Comparison of ENCODE assay signal across 8 mouse cellular contexts in genomic region chr12:54191181-54191580, GRCm38 (mm10). TPM values are rescaled to one million over a fixed set of nuclear protein-coding genes. Genes with fewer than 3 reads are reported as not detected.
A peak's percentile ranks its signal among the peaks of the same experiment; 100 is the strongest.
DNase-seq lines count a peak whose midpoint lies in the region; ATAC-seq and TF ChIP-seq lines count a peak whose summit lies in the region.

No protein-coding gene starts in this region.

- peak overlapping the region; percentile 50; the same call in 1 of the 2 replicates for H3K4me3 ChIP-seq in heart, embryonic 10.5 days
- H3K4me3 ChIP-seq in forebrain, postnatal 0 days (ENCODE audit: low read depth, low read length), result no peak overlapping the region
- peak overlapping the region; percentile 33; the same call in 1 of the 2 replicates for H3K4me3 ChIP-seq in kidney, embryonic 16.5 days (ENCODE audit: low read length)

- peak overlapping the region; percentile 92 for H3K27ac ChIP-seq in heart, embryonic 10.5 days
- no peak overlapping the region for H3K27ac ChIP-seq in forebrain, postnatal 0 days (ENCODE audit: low read depth, low read length)
- H3K27ac ChIP-seq in kidney, embryonic 16.5 days (ENCODE audit: low read length), result peak overlapping the region; percentile 89

- H3K36me3 ChIP-seq in heart, embryonic 10.5 days, result no peaks in the 10 kb centered on the region
- H3K36me3 ChIP-seq in forebrain, postnatal 0 days (ENCODE audit: insufficient read depth), result no peaks in the 10 kb centered on the region
- H3K36me3 ChIP-seq in kidney, embryonic 16.5 days (ENCODE audit: insufficient read depth, low read length), result no peaks in the 10 kb centered on the region

- 35% methylated on average over 9 of the region's 9 CpGs for WGBS in heart, embryonic 10.5 days
- 43% methylated on average over 9 of the region's 9 CpGs for WGBS in forebrain, postnatal 0 days
- WGBS in kidney, embryonic 16.5 days, result 27% methylated on average over 9 of the region's 9 CpGs

- intact Hi-C loops in heart, postnatal 14 days (cut with DNase I), result no loop called here

- H3K9me3 ChIP-seq in heart, embryonic 10.5 days, result no peaks in the 10 kb centered on the region
- no peaks in the 10 kb centered on the region for H3K9me3 ChIP-seq in forebrain, postnatal 0 days (ENCODE audit: low read length)
- H3K9me3 ChIP-seq in kidney, embryonic 16.5 days (ENCODE audit: low read length), result peaks cover 3% of the 10 kb centered on the region; the same call in 1 of the 2 replicates

- ATAC-seq in forebrain, postnatal 0 days, result no peak
- peak; percentile 61 for ATAC-seq in kidney, embryonic 16.5 days (ENCODE audit: low FRiP score, low TSS enrichment)
- ATAC-seq in erythroblast, adult 5-6 weeks (replicated peaks; ENCODE audit: low FRiP score, poor library complexity, severe bottlenecking), result no peak

- H3K4me1 ChIP-seq in heart, embryonic 10.5 days, result peaks cover 43% of the 10 kb centered on the region
- H3K4me1 ChIP-seq in forebrain, postnatal 0 days (ENCODE audit: insufficient read depth), result peaks cover 6% of the 10 kb centered on the region
- peaks cover 41% of the 10 kb centered on the region for H3K4me1 ChIP-seq in kidney, embryonic 16.5 days (ENCODE audit: insufficient read depth, low read length)

- no peak for TF ChIP-seq CTCF in forebrain, postnatal 0 days (IDR thresholded peaks at IDR 0.05; ENCODE audit: low read depth)

- H3K4me2 ChIP-seq in forebrain, postnatal 0 days (ENCODE audit: low read depth), result 0 out of 2 replicates have a peak overlapping the region, but pooled peaks have one; percentile 56
- peak overlapping the region; percentile 55 for H3K4me2 ChIP-seq in kidney, embryonic 16.5 days (replicated peaks; ENCODE audit: low read depth, low read length)

- H3K27me3 ChIP-seq in heart, embryonic 10.5 days (ENCODE audit: insufficient read depth, poor library complexity, severe bottlenecking), result no peaks in the 10 kb centered on the region
- no peaks in the 10 kb centered on the region; the same call in 1 of the 2 replicates for H3K27me3 ChIP-seq in forebrain, postnatal 0 days (ENCODE audit: insufficient read depth, low read length)
- H3K27me3 ChIP-seq in kidney, embryonic 16.5 days (ENCODE audit: insufficient read depth, low read length), result peaks cover 3% of the 10 kb centered on the region; the same call in 1 of the 2 replicates

- no peak for DNase-seq in heart, embryonic 10.5 days (ENCODE audit: low spot score)
- DNase-seq in heart, postnatal 14 days, result no peak
- no peak for DNase-seq in forebrain, postnatal 0 days
- DNase-seq in lung, postnatal 4 days, result peak; percentile 41 to 73
- no peak for DNase-seq in embryo, embryonic 10 days (ENCODE audit: low spot score)
- no peak for DNase-seq in testis, postnatal 10 days (ENCODE audit: low spot score)

- no peak overlapping the region for H3K9ac ChIP-seq in forebrain, postnatal 0 days
- H3K9ac ChIP-seq in kidney, embryonic 16.5 days (replicated peaks; ENCODE audit: low read length), result peak overlapping the region; percentile 56

RNA-seq across cellular contexts. Expression of gene Egln3, which starts 12.5 kb away (rescaled TPM):
- 5.4 and 6.1 TPM in 2 replicates for polyA plus RNA-seq in heart, embryonic 10.5 days (2016; fragmentation: Nextera tagmentation; extraction: Ambion mirVana)
- 10 to 100 TPM; 65.7 to 75.7 TPM for total RNA-seq in heart, postnatal 14 days (2021)
- 8.6 and 11.8 TPM in 2 replicates for total RNA-seq in forebrain, postnatal 0 days (2014; rRNA removed)
- 5.2 and 5.6 TPM in 2 replicates for polyA plus RNA-seq in forebrain, postnatal 0 days (2015; fragmentation: Nextera tagmentation; extraction: Ambion mirVana)
- 15.4 and 15.5 TPM in 2 replicates for polyA plus RNA-seq in kidney, embryonic 16.5 days (2015; fragmentation: Nextera tagmentation; extraction: Ambion mirVana)
- 2.5 and 13.6 TPM in 2 replicates for total RNA-seq in erythroblast, adult 5-6 weeks (2015; ENCODE audit: low replicate concordance)
- total RNA-seq in erythroblast, adult 5-6 weeks (2017; ENCODE audit: low replicate concordance), result 0.14 and 2.6 TPM in 2 replicates

Comparison
In these comparisons a context has a peak if more than half of its experiments do, and no peak if none do; other contexts are left out.
1. DNase-seq: peak in lung, postnatal 4 days (2 of 2); none in heart, embryonic 10.5 days (single experiment), heart, postnatal 14 days (0 of 2), forebrain, postnatal 0 days (single experiment), embryo, embryonic 10 days (single experiment) and testis, postnatal 10 days (single experiment).